Mouse (Mus musculus): ENCODE measurements around the gene Topaz1. TPM values are rescaled to one million over a fixed set of nuclear protein-coding genes. Genes with fewer than 3 reads are reported as not detected.
"Not testable (repeated sequence)": the region's sequence is repeated elsewhere in the genome, so short reads cannot be mapped to it uniquely, and the experiment has no call there.

The Topaz1 gene
- total RNA-seq, 1 experiment from 2014 or later = not detected

DNA sequence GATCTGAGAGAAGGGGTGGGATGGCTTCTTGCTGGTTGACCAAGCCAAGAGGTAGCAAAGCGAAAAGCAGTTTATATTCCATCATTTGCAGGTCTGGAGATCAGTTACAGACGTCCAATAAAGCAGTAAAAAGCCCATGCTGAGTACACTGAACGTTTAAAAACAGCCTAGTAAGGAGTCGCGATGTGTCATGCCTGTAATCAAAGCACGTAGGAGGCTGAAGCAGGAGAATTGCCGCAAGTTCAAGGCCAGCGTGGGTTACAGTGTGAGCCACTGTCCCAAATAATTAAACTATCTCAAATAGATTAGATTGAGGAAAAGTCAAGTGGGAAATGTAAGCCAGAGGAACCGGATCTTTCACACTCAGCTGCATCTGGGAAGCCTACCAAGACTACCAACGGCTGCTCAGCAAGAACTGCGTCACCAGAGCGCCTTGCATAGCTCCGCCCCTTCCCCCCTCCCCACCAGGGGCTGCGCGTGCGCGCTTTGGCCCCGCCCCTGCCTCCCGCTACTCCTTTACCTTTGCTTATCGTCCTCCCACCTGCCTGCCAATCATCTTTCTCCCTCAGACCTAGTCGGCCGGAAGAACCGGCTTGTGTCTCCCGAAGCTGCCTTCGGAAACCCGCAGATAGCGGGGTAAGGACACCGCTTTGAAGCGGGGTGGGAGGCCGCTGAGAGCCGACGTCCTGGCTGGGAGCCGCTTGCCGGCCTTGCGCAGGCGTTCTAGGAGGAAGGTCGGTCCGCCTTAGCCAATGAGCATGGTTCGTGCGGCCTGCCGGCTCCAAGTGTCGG is 58.1 kb downstream of the Topaz1 start, which contains the start of gene Tcaim:
Gene Tcaim (plus strand): TSS at position 487 of the 792 bp plus-strand sequence.
- ATAC-seq (replicated peaks in 1 of 2; ENCODE audit: insufficient read depth in 1 of 2, low FRiP score in 2 of 2, low TSS enrichment in 1 of 2, low read depth in 1 of 2, poor library complexity in 2 of 2, severe bottlenecking in 2 of 2) = peak; percentile 95 to 96

DNA sequence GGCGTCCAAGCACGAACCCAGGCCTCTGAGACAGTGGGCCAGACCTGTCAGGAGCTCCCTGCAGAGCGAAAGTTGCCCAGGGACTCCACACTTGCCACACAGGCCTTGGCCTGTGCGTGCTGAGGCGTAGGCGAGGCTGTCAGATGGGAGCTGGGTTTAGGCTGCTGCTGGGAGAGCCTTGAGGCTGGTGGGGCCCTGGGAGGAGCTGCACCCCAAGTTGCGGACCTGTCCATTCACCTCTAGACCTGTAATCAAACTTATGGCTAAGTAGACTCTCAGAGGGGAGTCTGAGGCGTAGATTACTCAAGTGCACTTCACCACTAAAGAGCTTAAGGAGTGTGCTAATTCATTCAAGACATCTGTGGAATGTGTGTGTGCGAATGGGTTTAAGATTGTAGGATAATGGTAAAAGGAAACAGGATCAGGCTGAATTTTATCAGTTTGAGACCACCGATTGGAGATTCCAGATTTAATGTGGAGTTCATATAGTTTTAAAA is 58.7 kb downstream of the Topaz1 start:
- ATAC-seq (replicated peaks in 1 of 2; ENCODE audit: insufficient read depth in 1 of 2, low FRiP score in 2 of 2, low TSS enrichment in 1 of 2, low read depth in 1 of 2, poor library complexity in 2 of 2, severe bottlenecking in 2 of 2) = no peak

DNA sequence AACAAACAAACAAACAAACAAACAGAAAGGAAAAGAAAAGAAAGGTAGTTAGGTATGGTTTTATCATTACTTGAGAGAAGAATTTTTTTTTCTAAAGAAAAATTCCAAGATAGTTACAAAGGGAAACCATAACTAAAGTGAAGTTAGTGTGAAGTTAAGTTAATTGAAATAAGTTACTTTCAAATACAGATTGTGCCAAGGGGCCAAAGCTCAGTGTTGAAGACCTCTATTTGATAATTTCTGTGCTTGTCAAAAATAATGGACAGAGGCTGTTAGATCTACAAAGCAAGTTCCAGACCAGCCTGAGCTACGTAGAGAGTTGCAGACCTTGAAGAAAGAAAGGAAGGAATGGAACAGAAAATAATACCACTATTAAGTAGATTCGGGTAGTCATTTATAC is 60.0 kb downstream of the Topaz1 start:
- ATAC-seq (replicated peaks in 1 of 2; ENCODE audit: insufficient read depth in 1 of 2, low FRiP score in 2 of 2, low TSS enrichment in 1 of 2, low read depth in 1 of 2, poor library complexity in 2 of 2, severe bottlenecking in 2 of 2) = no peak

DNA sequence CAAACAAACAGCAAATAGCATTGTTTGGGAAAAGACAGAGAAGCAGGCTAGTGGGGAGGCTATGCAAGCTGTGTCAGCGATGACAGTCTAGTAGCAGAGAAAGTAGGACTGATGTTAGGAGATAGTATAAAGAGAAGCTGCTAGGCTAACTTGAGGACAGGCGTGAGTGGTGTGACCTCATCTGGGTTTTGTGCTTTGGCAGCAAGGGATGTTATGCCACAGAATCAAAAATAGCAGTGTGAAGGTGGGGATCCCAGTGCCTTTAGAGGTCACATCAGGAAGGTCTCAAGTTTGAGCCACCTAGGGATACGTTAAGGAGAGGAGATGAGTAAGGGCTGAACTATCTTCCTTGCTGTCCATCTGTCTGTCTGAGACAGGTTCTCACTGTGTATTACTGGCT is 63.1 kb downstream of the Topaz1 start:
- ATAC-seq (replicated peaks in 1 of 2; ENCODE audit: insufficient read depth in 1 of 2, low FRiP score in 2 of 2, low TSS enrichment in 1 of 2, low read depth in 1 of 2, poor library complexity in 2 of 2, severe bottlenecking in 2 of 2) = no peak

DNA sequence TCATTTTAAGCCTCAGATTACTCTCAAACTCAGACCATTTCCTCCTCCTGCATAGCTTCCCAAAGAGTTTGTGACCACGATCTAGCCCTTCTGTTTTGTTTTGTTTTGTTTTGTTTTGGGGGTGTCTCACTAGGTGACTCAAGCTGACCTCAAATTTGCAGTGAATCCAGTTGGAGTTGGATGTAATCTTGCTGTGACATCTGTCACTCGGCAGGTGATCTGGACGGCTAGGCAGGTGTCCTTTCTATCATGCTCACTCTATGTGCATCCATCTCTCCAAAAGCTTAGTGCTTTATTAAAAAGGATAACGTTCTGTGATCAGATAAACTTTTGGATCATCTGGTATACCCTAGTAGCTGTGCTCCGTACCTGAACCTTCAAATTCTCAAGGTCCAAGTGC is 65.2 kb downstream of the Topaz1 start:
- no peak for ATAC-seq (replicated peaks in 1 of 2; ENCODE audit: insufficient read depth in 1 of 2, low FRiP score in 2 of 2, low TSS enrichment in 1 of 2, low read depth in 1 of 2, poor library complexity in 2 of 2, severe bottlenecking in 2 of 2)

DNA sequence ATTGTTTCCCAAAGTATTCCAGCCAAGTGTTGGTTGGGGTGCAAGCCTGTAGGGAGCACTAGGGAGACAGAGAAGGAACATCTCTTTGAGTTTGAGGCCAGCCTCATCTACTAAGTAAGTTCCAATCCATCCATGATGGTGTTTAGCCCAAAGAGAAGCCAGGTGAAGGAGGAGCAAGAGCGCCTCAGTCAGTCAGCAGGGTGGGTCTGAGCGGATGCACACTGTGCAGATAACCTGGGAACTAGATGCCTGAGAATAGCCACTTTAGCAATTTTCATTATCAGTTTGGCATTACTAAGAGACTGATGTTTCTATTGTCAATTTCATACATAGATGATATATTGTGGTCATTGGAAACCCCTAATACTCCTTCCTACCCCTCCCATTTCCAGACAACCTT is 67.6 kb downstream of the Topaz1 start:
- ATAC-seq (replicated peaks in 1 of 2; ENCODE audit: insufficient read depth in 1 of 2, low FRiP score in 2 of 2, low TSS enrichment in 1 of 2, low read depth in 1 of 2, poor library complexity in 2 of 2, severe bottlenecking in 2 of 2) = no peak

DNA sequence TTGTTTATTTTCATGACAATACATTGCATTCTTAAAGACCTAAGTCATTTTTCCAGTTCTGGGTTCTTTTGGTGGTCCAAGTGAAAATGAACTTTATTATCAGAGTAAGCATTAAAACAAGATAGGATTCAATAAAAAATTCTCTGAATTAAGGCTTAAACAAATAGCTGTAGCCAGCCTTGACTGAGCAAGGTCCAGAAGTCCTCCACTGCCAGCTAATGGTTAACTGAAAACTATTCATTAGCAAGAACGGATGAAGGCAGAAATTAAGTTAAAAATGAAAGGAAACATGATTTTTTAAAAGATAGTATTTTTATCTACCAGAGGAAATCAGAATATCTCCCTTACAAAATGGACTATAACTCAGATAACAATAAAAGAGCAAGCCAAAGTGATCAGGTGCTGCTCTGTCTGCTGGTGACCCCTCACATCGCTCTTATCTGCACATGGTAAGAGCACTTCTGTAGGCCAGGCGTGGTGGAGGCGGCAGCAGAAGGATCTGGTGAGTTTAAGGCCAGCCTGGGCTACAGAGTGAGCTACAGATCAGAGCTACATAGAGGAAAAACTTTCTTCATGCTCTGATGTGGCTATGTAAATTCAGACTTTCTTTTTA is 68.2 kb downstream of the Topaz1 start:
- no peak for ATAC-seq (replicated peaks in 1 of 2; ENCODE audit: insufficient read depth in 1 of 2, low FRiP score in 2 of 2, low TSS enrichment in 1 of 2, low read depth in 1 of 2, poor library complexity in 2 of 2, severe bottlenecking in 2 of 2)

DNA sequence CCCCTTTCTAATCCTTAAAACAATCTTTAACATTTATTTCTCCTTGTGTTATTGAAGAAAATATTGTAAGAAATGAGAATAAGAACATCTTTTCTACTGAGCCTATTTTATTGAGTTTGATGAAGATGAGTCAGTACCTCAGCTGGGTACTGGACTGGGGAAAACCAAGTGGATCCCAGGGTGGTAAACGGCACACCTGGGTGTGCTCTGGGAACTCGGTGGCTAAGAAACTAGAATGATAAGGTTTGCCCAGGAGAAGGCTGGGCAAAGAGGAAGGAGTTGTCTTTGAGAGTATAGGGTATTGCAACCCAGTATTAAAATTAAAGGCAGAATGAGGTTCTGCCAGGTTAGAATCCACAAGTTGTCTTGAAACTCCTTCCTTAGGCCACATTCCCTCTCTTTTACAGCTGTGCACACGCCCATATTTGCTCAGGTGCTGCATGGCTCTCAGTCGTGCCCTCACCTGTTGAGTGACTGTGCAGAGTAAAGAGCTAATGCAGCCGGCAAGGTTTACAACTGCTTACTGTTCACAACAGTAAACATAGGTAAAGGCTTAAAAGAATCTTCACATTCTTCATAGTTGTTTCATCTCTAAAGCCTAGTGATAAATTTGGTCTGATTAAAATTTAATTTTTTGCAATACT is 76.3 kb downstream of the Topaz1 start:
- ATAC-seq (replicated peaks in 1 of 2; ENCODE audit: insufficient read depth in 1 of 2, low FRiP score in 2 of 2, low TSS enrichment in 1 of 2, low read depth in 1 of 2, poor library complexity in 2 of 2, severe bottlenecking in 2 of 2) = no peak

DNA sequence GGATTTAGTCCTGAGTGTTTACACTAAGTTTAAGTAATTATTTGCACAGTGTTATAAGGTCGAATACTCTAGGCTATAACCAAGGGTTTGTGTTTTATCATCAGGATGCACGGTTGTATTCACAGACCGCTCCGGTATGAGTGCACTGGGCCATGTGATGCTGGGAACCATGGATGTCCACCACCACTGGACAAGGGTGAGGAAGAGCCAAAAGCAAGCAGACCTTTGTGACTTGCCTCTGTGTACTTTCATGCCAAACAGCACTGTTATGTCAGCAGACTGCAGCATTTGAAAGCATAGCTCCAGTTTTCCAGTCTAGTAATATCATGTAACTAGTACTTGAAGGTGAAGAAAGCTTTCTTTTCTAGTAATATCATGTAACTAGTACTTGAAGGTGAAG is 79.6 kb downstream of the Topaz1 start:
- ATAC-seq (replicated peaks in 1 of 2; ENCODE audit: insufficient read depth in 1 of 2, low FRiP score in 2 of 2, low TSS enrichment in 1 of 2, low read depth in 1 of 2, poor library complexity in 2 of 2, severe bottlenecking in 2 of 2) = no peak

DNA sequence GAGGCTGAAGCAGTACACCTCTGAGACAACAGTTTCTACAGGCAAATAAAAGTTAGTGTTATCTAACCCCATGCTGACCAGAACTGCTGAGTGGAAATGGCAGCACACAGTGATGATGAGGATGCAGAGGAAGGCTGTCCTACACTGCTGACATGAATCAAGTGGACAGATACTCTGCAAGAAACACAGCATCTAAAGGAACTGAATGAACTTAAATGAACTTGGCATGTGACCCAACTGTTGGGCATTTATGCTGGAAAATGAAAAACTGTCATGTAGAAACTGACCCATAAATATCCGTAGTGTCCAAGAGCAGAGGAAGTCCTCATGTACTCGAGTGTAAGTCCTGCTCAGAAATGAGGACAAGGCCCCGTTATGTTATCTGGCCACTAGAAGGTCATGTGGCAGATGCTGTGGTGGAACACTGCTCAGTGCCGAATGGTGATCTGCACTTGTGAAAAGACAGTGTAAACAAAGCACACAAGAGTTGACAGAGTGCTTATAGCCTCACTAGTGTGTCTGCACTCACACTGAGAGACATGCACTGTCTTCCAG is 82.8 kb downstream of the Topaz1 start:
- ATAC-seq (replicated peaks in 1 of 2; ENCODE audit: insufficient read depth in 1 of 2, low FRiP score in 2 of 2, low TSS enrichment in 1 of 2, low read depth in 1 of 2, poor library complexity in 2 of 2, severe bottlenecking in 2 of 2) = no peak

DNA sequence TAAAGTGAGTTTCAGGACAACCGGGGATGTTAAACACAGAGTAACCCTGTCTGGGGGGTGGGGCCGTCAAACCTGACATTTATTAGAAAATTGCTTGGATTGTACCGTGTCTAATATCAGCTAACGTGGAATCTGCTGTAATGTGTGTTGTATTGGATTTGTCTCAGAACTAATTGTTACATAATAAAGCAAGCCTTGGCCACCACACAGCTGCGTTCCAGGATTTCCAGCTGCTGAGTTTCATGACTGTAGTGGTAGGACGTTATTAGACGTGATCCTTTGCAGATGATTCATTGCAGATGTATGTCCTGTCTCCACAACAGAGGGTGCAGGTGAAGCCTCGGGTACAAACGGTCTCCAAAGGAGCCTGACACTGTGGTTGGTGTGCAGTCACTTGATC is 89.0 kb downstream of the Topaz1 start:
- ATAC-seq (replicated peaks in 1 of 2; ENCODE audit: insufficient read depth in 1 of 2, low FRiP score in 2 of 2, low TSS enrichment in 1 of 2, low read depth in 1 of 2, poor library complexity in 2 of 2, severe bottlenecking in 2 of 2) = no peak

DNA sequence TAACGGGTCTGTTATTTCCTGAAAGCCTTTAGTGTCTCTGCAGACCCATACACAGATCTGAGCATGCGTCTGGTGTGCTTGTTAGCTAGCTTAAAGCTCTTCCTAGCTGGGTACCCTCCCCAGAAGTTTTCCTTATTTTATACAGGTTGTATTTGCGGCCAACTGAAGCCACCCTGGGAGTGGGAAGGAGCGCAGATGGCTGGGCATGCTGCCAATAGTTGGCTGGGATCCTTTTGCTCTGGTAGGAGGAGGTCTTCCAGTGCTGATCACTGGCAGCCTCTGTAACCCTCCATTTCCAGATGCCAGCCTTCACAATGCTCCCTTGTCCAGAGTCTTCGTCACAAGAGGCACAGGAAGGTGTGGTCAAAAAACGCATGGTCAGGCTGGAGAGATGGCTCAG is 89.6 kb downstream of the Topaz1 start:
- no peak for ATAC-seq (replicated peaks in 1 of 2; ENCODE audit: insufficient read depth in 1 of 2, low FRiP score in 2 of 2, low TSS enrichment in 1 of 2, low read depth in 1 of 2, poor library complexity in 2 of 2, severe bottlenecking in 2 of 2)

DNA sequence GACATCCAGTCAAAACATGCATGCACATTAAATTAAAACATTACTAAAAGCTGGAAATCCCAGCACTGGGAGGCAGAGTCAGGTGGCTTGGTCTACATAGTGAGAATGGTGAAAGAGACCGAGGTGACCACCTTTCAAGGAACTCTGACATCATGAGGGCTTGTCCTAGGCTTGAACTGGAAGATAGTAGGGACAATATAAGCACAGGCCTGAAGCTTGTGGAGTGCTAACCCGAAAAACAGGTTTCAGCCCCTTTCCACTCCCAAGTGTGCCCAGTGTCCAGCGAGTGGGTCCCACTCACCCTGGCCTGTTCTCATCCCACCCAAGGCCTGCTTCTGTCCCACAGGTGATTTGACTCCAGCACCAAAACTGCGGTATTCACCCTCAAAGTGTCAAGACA is 90.1 kb downstream of the Topaz1 start:
- no peak for ATAC-seq (replicated peaks in 1 of 2; ENCODE audit: insufficient read depth in 1 of 2, low FRiP score in 2 of 2, low TSS enrichment in 1 of 2, low read depth in 1 of 2, poor library complexity in 2 of 2, severe bottlenecking in 2 of 2)

DNA sequence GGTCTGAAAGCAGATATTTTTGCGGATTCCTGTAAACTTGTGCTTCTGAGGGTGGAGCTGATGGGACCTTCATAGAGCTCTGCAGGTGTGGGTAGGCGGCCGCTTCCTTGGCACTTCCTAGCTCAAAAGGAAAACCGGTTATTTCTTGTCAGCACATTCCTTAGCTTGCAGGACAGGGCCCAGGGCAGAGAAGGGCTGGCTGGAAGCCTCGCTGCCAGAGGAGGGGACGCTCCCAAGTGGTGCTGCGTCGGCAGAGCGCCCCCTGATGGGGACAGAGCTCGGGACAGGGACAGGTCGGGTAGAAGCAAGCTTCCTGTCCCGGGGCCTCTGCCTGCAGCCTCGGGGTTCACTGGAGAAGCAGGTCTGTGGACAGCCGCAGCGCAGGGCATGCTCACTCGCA is 90.5 kb downstream of the Topaz1 start:
- no peak for ATAC-seq (replicated peaks in 1 of 2; ENCODE audit: insufficient read depth in 1 of 2, low FRiP score in 2 of 2, low TSS enrichment in 1 of 2, low read depth in 1 of 2, poor library complexity in 2 of 2, severe bottlenecking in 2 of 2)

DNA sequence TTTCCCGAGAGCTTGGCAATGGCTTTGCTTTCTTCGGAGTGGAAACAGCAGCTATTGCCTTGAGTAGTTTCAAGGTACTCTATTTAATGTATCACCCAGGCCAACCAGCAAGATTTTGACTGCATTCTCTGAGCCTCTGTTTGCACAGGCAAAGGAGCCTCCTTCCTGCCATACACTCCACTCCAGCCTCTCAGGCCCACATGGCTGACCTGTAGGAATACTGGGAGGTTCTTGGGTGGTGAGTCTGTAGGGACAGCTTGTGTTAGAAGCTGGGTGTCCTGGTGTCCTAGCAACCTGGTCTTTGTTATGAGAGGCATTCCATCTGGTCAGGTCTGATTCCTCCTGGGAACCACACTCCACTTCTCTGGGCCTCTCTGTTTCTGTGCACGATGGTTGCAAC is 96.6 kb downstream of the Topaz1 start, which contains the start of gene Gm35549:
Gene Gm35549 (minus strand): TSS at position 276 of the 400 bp plus-strand sequence.
- no peak for ATAC-seq (replicated peaks in 1 of 2; ENCODE audit: insufficient read depth in 1 of 2, low FRiP score in 2 of 2, low TSS enrichment in 1 of 2, low read depth in 1 of 2, poor library complexity in 2 of 2, severe bottlenecking in 2 of 2)

DNA sequence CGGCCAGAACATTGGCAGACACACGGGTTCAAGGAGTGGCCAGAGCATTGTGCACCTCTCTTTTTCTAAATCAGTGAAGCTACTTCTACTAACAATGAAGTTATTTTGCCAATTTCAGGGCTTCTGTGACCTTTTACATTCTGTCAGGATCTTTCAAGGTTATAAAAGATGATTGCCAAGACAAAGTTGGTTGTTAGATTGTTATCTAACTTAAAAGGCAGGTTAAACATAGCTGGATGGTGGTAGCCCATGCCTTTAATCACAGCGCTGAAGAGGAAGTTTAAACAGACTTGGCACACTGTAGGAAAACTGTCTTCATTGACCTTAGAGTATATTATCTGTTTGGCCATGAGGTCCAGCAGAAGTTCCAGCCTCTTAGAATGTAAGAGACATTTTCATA is 98.5 kb downstream of the Topaz1 start:
- ATAC-seq (replicated peaks in 1 of 2; ENCODE audit: insufficient read depth in 1 of 2, low FRiP score in 2 of 2, low TSS enrichment in 1 of 2, low read depth in 1 of 2, poor library complexity in 2 of 2, severe bottlenecking in 2 of 2) = no peak

DNA sequence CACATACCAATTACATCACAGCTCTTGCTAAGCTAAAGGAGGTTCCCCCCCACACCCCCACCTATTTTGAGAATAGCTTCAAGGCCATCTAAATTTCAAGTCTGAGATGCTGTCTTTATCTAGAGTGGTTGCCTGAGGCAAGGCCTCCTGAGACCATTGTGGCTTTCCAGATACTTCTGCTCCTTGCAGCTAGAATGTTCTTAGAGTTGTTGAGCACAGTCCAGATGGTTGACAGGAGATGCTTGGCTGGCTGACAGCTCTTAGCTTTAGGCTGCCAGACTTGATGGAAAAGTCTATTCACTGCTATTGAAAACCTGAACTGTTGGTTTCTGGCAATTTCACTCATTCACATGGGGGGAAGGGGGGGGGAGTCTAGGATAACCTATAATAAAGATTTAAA is 99.0 kb downstream of the Topaz1 start:
- no peak for ATAC-seq (replicated peaks in 1 of 2; ENCODE audit: insufficient read depth in 1 of 2, low FRiP score in 2 of 2, low TSS enrichment in 1 of 2, low read depth in 1 of 2, poor library complexity in 2 of 2, severe bottlenecking in 2 of 2)

DNA sequence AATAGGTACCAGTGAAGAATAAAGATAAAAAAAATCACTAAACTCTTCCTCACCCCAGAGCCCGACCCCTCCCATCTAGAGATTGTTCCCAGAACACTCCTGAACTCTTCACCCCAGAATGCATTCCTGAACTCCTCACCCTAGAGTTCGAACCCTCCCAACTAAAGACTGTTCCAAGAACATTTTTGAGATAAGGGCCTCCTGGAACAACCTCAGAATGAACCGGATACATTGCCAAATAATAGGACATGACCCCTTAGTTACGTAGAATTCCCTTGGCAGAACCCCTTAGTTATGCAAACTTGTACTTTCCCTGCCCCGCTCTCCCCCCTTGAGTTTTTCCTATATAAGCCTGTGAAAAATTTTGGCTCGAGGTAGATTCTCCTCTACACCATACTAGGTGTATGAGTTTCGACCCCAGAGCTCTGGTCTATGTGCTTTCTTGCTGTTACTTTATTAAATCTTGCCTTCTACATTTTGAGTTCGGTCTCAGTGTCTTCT is 100.7 kb downstream of the Topaz1 start:
- not testable (repeated sequence) for ATAC-seq (replicated peaks in 1 of 2; ENCODE audit: insufficient read depth in 1 of 2, low FRiP score in 2 of 2, low TSS enrichment in 1 of 2, low read depth in 1 of 2, poor library complexity in 2 of 2, severe bottlenecking in 2 of 2)
